Mouse (Mus musculus): ENCODE data around the gene Zdhhc3.

Gene Zdhhc3

GRCm38 (mm10) chr9:123113931-123114330 is 926 bp upstream of the Zdhhc3 start:
- WGBS: 47% methylated on average over 6 of the region's 6 CpGs

GRCm38 (mm10) chr9:123111751-123112221 is 1.2 kb downstream of the Zdhhc3 start:
- WGBS: 60% methylated on average over 8 of the region's 8 CpGs

- WGBS: 85% methylated on average over 7 of the region's 7 CpGs
These were observed 3.8 kb downstream of the Zdhhc3 start for GRCm38 (mm10) chr9:123109188-123109587.

- WGBS: 91% methylated on average over 4 of the region's 4 CpGs
These were observed 5.8 kb downstream of the Zdhhc3 start for GRCm38 (mm10) chr9:123107186-123107585.

GRCm38 (mm10) chr9:123099631-123100455 is 13.2 kb downstream of the Zdhhc3 start:
- WGBS: 97% methylated on average over 16 of the region's 16 CpGs

GRCm38 (mm10) chr9:123090844-123091243 is 22.2 kb downstream of the Zdhhc3 start:
- 89% methylated on average over 4 of the region's 4 CpGs for WGBS

GRCm38 (mm10) chr9:123087558-123087957 is 25.4 kb downstream of the Zdhhc3 start:
- WGBS: 75% methylated on average over 3 of the region's 3 CpGs

- 92% methylated on average over 1 of the region's 1 CpGs for WGBS
These were observed 27.6 kb downstream of the Zdhhc3 start for GRCm38 (mm10) chr9:123085373-123085772.

GRCm38 (mm10) chr9:123080796-123081195 is 32.2 kb downstream of the Zdhhc3 start:
- WGBS: 96% methylated on average over 1 of the region's 1 CpGs

GRCm38 (mm10) chr9:123080355-123080754 is 32.6 kb downstream of the Zdhhc3 start:
- WGBS: 63% methylated on average over 7 of the region's 7 CpGs

- WGBS: 83% methylated on average over 5 of the region's 5 CpGs
These were observed 33.9 kb downstream of the Zdhhc3 start for GRCm38 (mm10) chr9:123079149-123079548.

GRCm38 (mm10) chr9:123060172-123060571 is 52.8 kb downstream of the Zdhhc3 start:
- 89% methylated on average over 3 of the region's 3 CpGs for WGBS

- WGBS: 79% methylated on average over 1 of the region's 1 CpGs
These were observed 65.3 kb downstream of the Zdhhc3 start for GRCm38 (mm10) chr9:123047665-123048064.

GRCm38 (mm10) chr9:123034426-123034825 is 78.6 kb downstream of the Zdhhc3 start, which contains the start of gene Tgm4:
Tgm4 (plus strand) TSS chr9:123034726.
- WGBS: 93% methylated on average over 4 of the region's 4 CpGs

- WGBS: 84% methylated on average over 13 of the region's 13 CpGs
These were observed 81.3 kb downstream of the Zdhhc3 start for GRCm38 (mm10) chr9:123031496-123032246.

- 89% methylated on average over 2 of the region's 2 CpGs for WGBS
These were observed 88.8 kb downstream of the Zdhhc3 start for GRCm38 (mm10) chr9:123024201-123024600.

GRCm38 (mm10) chr9:123021636-123022379 is 91.2 kb downstream of the Zdhhc3 start:
- 31% methylated on average over 21 of the region's 24 CpGs for WGBS

- WGBS: under 1% methylated on average over 55 of the region's 69 CpGs
These were observed 91.9 kb downstream of the Zdhhc3 start, which contains the start of gene Tmem42 for GRCm38 (mm10) chr9:123020995-123021631. Tmem42 (plus strand) TSS chr9:123021326.

All from cerebral cortex, adult 2 months (tissue).